Mouse (Mus musculus) liver, embryonic 18 days (tissue): ENCODE results near the gene Obox3. TPM values are rescaled to one million over a fixed set of nuclear protein-coding genes. Genes with fewer than 3 reads are reported as not detected.

Experiments used
- polyA plus RNA-seq: library from polyadenylated mRNA; depleted of rRNA; stranded (reverse); fragments of >200 nt; gene quantifications from 2 replicates; pipeline ENCODE4 v1.2.3, GENCODE M21; 2012; rRNA removed

Gene Obox3
- polyA plus RNA-seq, result not detected in 2 replicates

GRCm38 (mm10) chr7:15639802-15640201, at the start of gene Obox3:
Gene Obox3, minus strand, starts transcription at chr7:15639902.

Other genes with a start within 250 kb of the Obox3 start
- gene Obox5, start 110.2 kb upstream of the Obox3 start, polyA plus RNA-seq, result not detected in 2 replicates
- gene Obox6, start 199.8 kb upstream of the Obox3 start, polyA plus RNA-seq, result not detected in 2 replicates
- not detected in 2 replicates for gene Crx, start 240.1 kb upstream of the Obox3 start, polyA plus RNA-seq
- not detected in 2 replicates for gene Crxos, start 242.7 kb upstream of the Obox3 start, polyA plus RNA-seq